Mouse (Mus musculus): ENCODE results near the gene Plppr3. TPM values are rescaled to one million over a fixed set of nuclear protein-coding genes. Genes with fewer than 3 reads are reported as not detected.
"Not testable (repeated sequence)": the region's sequence is repeated elsewhere in the genome, so short reads cannot be mapped to it uniquely, and the experiment has no call there.

Gene Plppr3
- polyA plus RNA-seq, 1 experiment from 2014 or later, result 9.1 TPM

GRCm38 (mm10) chr10:79890670-79891069, 16.2 kb upstream of the Plppr3 start, which contains the start of gene Cfd:
Cfd (plus strand) TSS chr10:79890853.
- Histone ChIP-seq H3K9ac (ENCODE audit: low read length) (no peak within 1 kb of the TSS), H3K4me2 (ENCODE audit: low read depth, low read length) (no peak within 1 kb of the TSS), H3K36me3 (ENCODE audit: control insufficient read depth, insufficient read depth) (peaks cover 6% of the 10 kb centered on the region), H3K4me3 (ENCODE audit: low read length) (no peak within 1 kb of the TSS), H3K27me3 (ENCODE audit: control insufficient read depth, insufficient read depth, low read length) (no peaks in the 10 kb centered on the region; the same call in 1 of the 2 replicates), H3K4me1 (ENCODE audit: control insufficient read depth, insufficient read depth, low read length) (no peaks in the 10 kb centered on the region), H3K9me3 (replicated peaks; ENCODE audit: control insufficient read depth, low read length) (no peaks in the 10 kb centered on the region), H3K27ac (ENCODE audit: low read length) (no peak within 1 kb of the TSS)
- 32% methylated on average over 5 of the region's 5 CpGs for WGBS
- ATAC-seq (replicated peaks; ENCODE audit: extremely low read depth, insufficient read depth, low FRiP score), result no peak

GRCm38 (mm10) chr10:79889386-79889785, 15.0 kb upstream of the Plppr3 start:
- Histone ChIP-seq H3K27ac (ENCODE audit: low read length) (no peak overlapping the region), H3K4me2 (ENCODE audit: low read depth, low read length) (no peak overlapping the region), H3K27me3 (ENCODE audit: control insufficient read depth, insufficient read depth, low read length) (no peaks in the 10 kb centered on the region; the same call in 1 of the 2 replicates), H3K4me3 (ENCODE audit: low read length) (no peak overlapping the region), H3K9ac (ENCODE audit: low read length) (no peak overlapping the region), H3K36me3 (ENCODE audit: control insufficient read depth, insufficient read depth) (no peaks in the 10 kb centered on the region), H3K4me1 (ENCODE audit: control insufficient read depth, insufficient read depth, low read length) (peaks cover 2% of the 10 kb centered on the region; the same call in 1 of the 2 replicates), H3K9me3 (replicated peaks; ENCODE audit: control insufficient read depth, low read length) (no peaks in the 10 kb centered on the region)
- no peak for ATAC-seq (replicated peaks; ENCODE audit: extremely low read depth, insufficient read depth, low FRiP score)
- 64% methylated on average over 2 of the region's 2 CpGs for WGBS

GRCm38 (mm10) chr10:79886611-79887010, 12.2 kb upstream of the Plppr3 start:
- H3K9ac ChIP-seq (ENCODE audit: low read length), result no peak overlapping the region
- H3K27me3 ChIP-seq (ENCODE audit: control insufficient read depth, insufficient read depth, low read length), result peaks cover 5% of the 10 kb centered on the region
- no peaks in the 10 kb centered on the region for H3K36me3 ChIP-seq (ENCODE audit: control insufficient read depth, insufficient read depth)
- H3K9me3 ChIP-seq (replicated peaks; ENCODE audit: control insufficient read depth, low read length), result no peaks in the 10 kb centered on the region
- no peak for ATAC-seq (replicated peaks; ENCODE audit: extremely low read depth, insufficient read depth, low FRiP score)
- no peak overlapping the region for H3K4me3 ChIP-seq (ENCODE audit: low read length)
- H3K27ac ChIP-seq (ENCODE audit: low read length), result no peak overlapping the region
- H3K4me1 ChIP-seq (ENCODE audit: control insufficient read depth, insufficient read depth, low read length), result peaks cover 18% of the 10 kb centered on the region
- WGBS, result 81% methylated on average over 8 of the region's 8 CpGs
- H3K4me2 ChIP-seq (ENCODE audit: low read depth, low read length), result no peak overlapping the region

- Histone ChIP-seq H3K27ac (ENCODE audit: low read length) (no peak within 1 kb of the TSS), H3K9ac (ENCODE audit: low read length) (no peak within 1 kb of the TSS), H3K27me3 (ENCODE audit: control insufficient read depth, insufficient read depth, low read length) (peaks cover 5% of the 10 kb centered on the region), H3K4me2 (ENCODE audit: low read depth, low read length) (no peak within 1 kb of the TSS), H3K4me3 (ENCODE audit: low read length) (no peak within 1 kb of the TSS), H3K4me1 (ENCODE audit: control insufficient read depth, insufficient read depth, low read length) (peaks cover 19% of the 10 kb centered on the region), H3K36me3 (ENCODE audit: control insufficient read depth, insufficient read depth) (no peaks in the 10 kb centered on the region), H3K9me3 (replicated peaks; ENCODE audit: control insufficient read depth, low read length) (no peaks in the 10 kb centered on the region)
- WGBS, result 72% methylated on average over 6 of the region's 6 CpGs
- no peak for ATAC-seq (replicated peaks; ENCODE audit: extremely low read depth, insufficient read depth, low FRiP score)
These were observed 11.6 kb upstream of the Plppr3 start, which contains the start of gene Elane for GRCm38 (mm10) chr10:79886054-79886453. Elane (plus strand) TSS chr10:79886247.

- H3K4me3 ChIP-seq (ENCODE audit: low read length); H3K27ac ChIP-seq (ENCODE audit: low read length); H3K4me2 ChIP-seq (ENCODE audit: low read depth, low read length); ATAC-seq (replicated peaks; ENCODE audit: extremely low read depth, insufficient read depth, low FRiP score); H3K9ac ChIP-seq (ENCODE audit: low read length); H3K27me3 ChIP-seq (ENCODE audit: control insufficient read depth, insufficient read depth, low read length); H3K9me3 ChIP-seq (replicated peaks; ENCODE audit: control insufficient read depth, low read length); H3K36me3 ChIP-seq (ENCODE audit: control insufficient read depth, insufficient read depth): not testable (repeated sequence)
- peaks cover 19% of the 10 kb centered on the region for H3K4me1 ChIP-seq (ENCODE audit: control insufficient read depth, insufficient read depth, low read length)
- 65% methylated on average over 2 of the region's 3 CpGs for WGBS
These were observed 10.5 kb upstream of the Plppr3 start for GRCm38 (mm10) chr10:79884938-79885337.

- H3K27ac ChIP-seq (ENCODE audit: low read length), result 0 out of 2 replicates have a peak overlapping the region, but pooled peaks have one; percentile 0
- H3K4me1 ChIP-seq (ENCODE audit: control insufficient read depth, insufficient read depth, low read length), result peaks cover 19% of the 10 kb centered on the region
- no peak overlapping the region for H3K4me2 ChIP-seq (ENCODE audit: low read depth, low read length)
- peaks cover 5% of the 10 kb centered on the region; the same call in 1 of the 2 replicates for H3K27me3 ChIP-seq (ENCODE audit: control insufficient read depth, insufficient read depth, low read length)
- ATAC-seq (replicated peaks; ENCODE audit: extremely low read depth, insufficient read depth, low FRiP score), result 0 out of 2 replicates have a peak, but pooled peaks have one; percentile 6
- no peaks in the 10 kb centered on the region for H3K36me3 ChIP-seq (ENCODE audit: control insufficient read depth, insufficient read depth)
- WGBS, result 22% methylated on average over 4 of the region's 4 CpGs
- H3K4me3 ChIP-seq (ENCODE audit: low read length), result no peak overlapping the region
- H3K9ac ChIP-seq (ENCODE audit: low read length), result no peak overlapping the region
- no peaks in the 10 kb centered on the region for H3K9me3 ChIP-seq (replicated peaks; ENCODE audit: control insufficient read depth, low read length)
These were observed 10.0 kb upstream of the Plppr3 start for GRCm38 (mm10) chr10:79884446-79884845.

GRCm38 (mm10) chr10:79883297-79884084, 9.1 kb upstream of the Plppr3 start:
- Histone ChIP-seq H3K9ac (ENCODE audit: low read length) (peak overlapping the region; percentile 41; the same call in 1 of the 2 replicates), H3K4me1 (ENCODE audit: control insufficient read depth, insufficient read depth, low read length) (peaks cover 19% of the 10 kb centered on the region), H3K36me3 (ENCODE audit: control insufficient read depth, insufficient read depth) (no peaks in the 10 kb centered on the region), H3K27me3 (ENCODE audit: control insufficient read depth, insufficient read depth, low read length) (peaks cover 5% of the 10 kb centered on the region; the same call in 1 of the 2 replicates), H3K27ac (ENCODE audit: low read length) (no peak overlapping the region), H3K9me3 (replicated peaks; ENCODE audit: control insufficient read depth, low read length) (no peaks in the 10 kb centered on the region), H3K4me2 (ENCODE audit: low read depth, low read length) (0 out of 2 replicates have a peak overlapping the region, but pooled peaks have one; percentile 22), H3K4me3 (ENCODE audit: low read length) (no peak overlapping the region)
- no peak; the same call in 1 of the 2 replicates for ATAC-seq (replicated peaks; ENCODE audit: extremely low read depth, insufficient read depth, low FRiP score)
- 16% methylated on average over 22 of the region's 22 CpGs for WGBS

GRCm38 (mm10) chr10:79881981-79882380, 7.5 kb upstream of the Plppr3 start:
- WGBS, result 11% methylated on average over 22 of the region's 22 CpGs
- Histone ChIP-seq H3K27me3 (ENCODE audit: control insufficient read depth, insufficient read depth, low read length) (peaks cover 5% of the 10 kb centered on the region; the same call in 1 of the 2 replicates), H3K9me3 (replicated peaks; ENCODE audit: control insufficient read depth, low read length) (no peaks in the 10 kb centered on the region), H3K36me3 (ENCODE audit: control insufficient read depth, insufficient read depth) (no peaks in the 10 kb centered on the region), H3K4me2 (ENCODE audit: low read depth, low read length) (peak overlapping the region; percentile 56), H3K27ac (ENCODE audit: low read length) (no peak overlapping the region), H3K4me3 (ENCODE audit: low read length) (peak overlapping the region; percentile 25), H3K4me1 (ENCODE audit: control insufficient read depth, insufficient read depth, low read length) (peaks cover 19% of the 10 kb centered on the region), H3K9ac (ENCODE audit: low read length) (peak overlapping the region; percentile 36; the same call in 1 of the 2 replicates)
- ATAC-seq (replicated peaks; ENCODE audit: extremely low read depth, insufficient read depth, low FRiP score), result 0 out of 2 replicates have a peak, but pooled peaks have one; percentile 20

- no peaks in the 10 kb centered on the region for H3K9me3 ChIP-seq (replicated peaks; ENCODE audit: control insufficient read depth, low read length)
- no peak overlapping the region for H3K4me2 ChIP-seq (ENCODE audit: low read depth, low read length)
- peaks cover 5% of the 10 kb centered on the region; the same call in 1 of the 2 replicates for H3K27me3 ChIP-seq (ENCODE audit: control insufficient read depth, insufficient read depth, low read length)
- no peak overlapping the region for H3K9ac ChIP-seq (ENCODE audit: low read length)
- no peak overlapping the region for H3K4me3 ChIP-seq (ENCODE audit: low read length)
- H3K27ac ChIP-seq (ENCODE audit: low read length), result no peak overlapping the region
- no peaks in the 10 kb centered on the region for H3K36me3 ChIP-seq (ENCODE audit: control insufficient read depth, insufficient read depth)
- H3K4me1 ChIP-seq (ENCODE audit: control insufficient read depth, insufficient read depth, low read length), result peaks cover 19% of the 10 kb centered on the region
- no peak for ATAC-seq (replicated peaks; ENCODE audit: extremely low read depth, insufficient read depth, low FRiP score)
- 20% methylated on average over 9 of the region's 9 CpGs for WGBS
These were observed 6.3 kb upstream of the Plppr3 start for GRCm38 (mm10) chr10:79880721-79881120.

Measured in heart, embryonic 16.5 days (tissue).